Mouse (Mus musculus) megakaryocyte, embryonic 14.5 days (primary cell): Measurements from ENCODE around the gene Hdgfl3.

ENCODE experiments used
- FLI1 ChIP-seq: IDR thresholded peaks from 2 replicates; pipeline ENCODE4 v1.6.1; 2012; ENCODE audit warnings: low read length, inconsistent platforms, mixed read lengths
- GATA1 ChIP-seq: IDR thresholded peaks from 3 replicates; pipeline ENCODE4 v1.6.1; 2012; ENCODE audit warnings: mixed read lengths, low read length, inconsistent platforms, borderline replicate concordance

- TF ChIP-seq FLI1 (no peak), GATA1 (no peak)
Measured at GRCm38 (mm10) chr7:81840661-81841181, 93.6 kb downstream of the Hdgfl3 start.
